Comparison of ENCODE assay signal across 8 mouse cellular contexts in the genomic region with DNA sequence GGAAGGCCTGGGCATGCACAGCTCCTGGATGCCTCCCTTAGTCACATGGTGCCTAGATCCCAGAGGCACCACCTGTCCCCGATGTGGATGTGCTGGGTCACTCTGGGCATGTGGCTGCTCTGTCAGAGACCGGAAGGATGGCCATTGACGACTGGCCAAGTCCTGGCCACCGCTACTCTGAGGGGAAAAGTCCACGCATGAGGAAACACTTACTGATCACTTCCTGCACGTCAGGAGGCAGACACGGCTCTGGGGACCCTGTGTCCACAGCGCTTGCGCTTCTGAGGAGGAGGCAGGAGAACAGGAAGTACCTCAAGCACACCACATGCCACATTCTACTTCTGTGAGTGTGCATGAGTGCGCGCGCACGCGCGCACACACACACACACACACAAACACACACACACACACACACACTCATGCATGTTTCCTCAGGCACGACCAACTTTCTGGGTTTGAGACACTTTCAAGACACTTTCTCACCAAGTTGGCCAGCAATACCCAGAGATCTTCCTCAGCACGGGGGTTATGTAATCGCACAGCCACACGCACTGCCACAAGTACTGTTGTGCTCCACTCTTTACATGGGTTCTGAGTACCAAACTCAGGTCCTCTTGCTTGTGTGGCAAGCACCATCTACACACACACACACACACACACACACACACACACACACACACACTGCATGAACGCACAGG.
DNase-seq lines count a peak whose midpoint lies in the region; ATAC-seq and TF ChIP-seq lines count a peak whose summit lies in the region.

No protein-coding gene starts in this region.

- no peak overlapping the region for H3K27ac ChIP-seq in ES-E14 (ENCODE audit: insufficient read depth, low read depth, low read length, poor library complexity, severe bottlenecking)
- H3K27ac ChIP-seq in limb, embryonic 14.5 days (replicated peaks; ENCODE audit: low read depth, low read length), result no peak overlapping the region
- no peak overlapping the region for H3K27ac ChIP-seq in forebrain, embryonic 14.5 days (ENCODE audit: low read depth, low read length)

- no peaks in the 10 kb centered on the region for H3K36me3 ChIP-seq in ES-E14 (ENCODE audit: control insufficient read depth, insufficient read depth, low read length, poor library complexity, severe bottlenecking)
- no peaks in the 10 kb centered on the region for H3K36me3 ChIP-seq in limb, embryonic 14.5 days (ENCODE audit: control insufficient read depth, insufficient read depth, low read length)
- no peaks in the 10 kb centered on the region for H3K36me3 ChIP-seq in forebrain, embryonic 14.5 days (ENCODE audit: control insufficient read depth, insufficient read depth, low read length)

- no peak overlapping the region for H3K4me2 ChIP-seq in limb, embryonic 14.5 days (replicated peaks; ENCODE audit: low read depth, low read length, severe bottlenecking)
- no peak overlapping the region for H3K4me2 ChIP-seq in forebrain, embryonic 14.5 days (ENCODE audit: low read length)

- H3K9ac ChIP-seq in ES-E14 (ENCODE audit: insufficient read depth, low read depth, low read length, poor library complexity, severe bottlenecking), result no peak overlapping the region
- 0 out of 2 replicates have a peak overlapping the region, but pooled peaks have one; percentile 7 for H3K9ac ChIP-seq in limb, embryonic 14.5 days (ENCODE audit: low read depth, low read length, severe bottlenecking)
- no peak overlapping the region for H3K9ac ChIP-seq in forebrain, embryonic 14.5 days (ENCODE audit: low read length)

- H3K4me1 ChIP-seq in ES-E14 (ENCODE audit: control insufficient read depth in 2 of 2, insufficient read depth in 2 of 2, low read length in 2 of 2, poor library complexity in 1 of 2), result peaks cover 5 to 24% of the 10 kb centered on the region in 2 experiments; a peak in 2 of 4 replicates
- H3K4me1 ChIP-seq in limb, embryonic 14.5 days (ENCODE audit: control insufficient read depth, insufficient read depth, low read length), result peaks cover 46% of the 10 kb centered on the region
- peaks cover 7% of the 10 kb centered on the region for H3K4me1 ChIP-seq in forebrain, embryonic 14.5 days (ENCODE audit: control insufficient read depth, insufficient read depth, low read length)

- peak overlapping the region; percentile 17 to 49; a peak in 2 of 4 replicates for H3K4me3 ChIP-seq in ES-E14 (ENCODE audit: insufficient read depth in 1 of 2, low read depth in 1 of 2, low read length in 2 of 2, poor library complexity in 1 of 2, severe bottlenecking in 1 of 2)
- no peak overlapping the region for H3K4me3 ChIP-seq in limb, embryonic 14.5 days (replicated peaks; ENCODE audit: low read length)
- H3K4me3 ChIP-seq in forebrain, embryonic 14.5 days (ENCODE audit: low read depth, low read length), result no peak overlapping the region

- H3K27me3 ChIP-seq in limb, embryonic 14.5 days (ENCODE audit: control insufficient read depth, insufficient read depth, low read length), result no peaks in the 10 kb centered on the region
- H3K27me3 ChIP-seq in forebrain, embryonic 14.5 days (replicated peaks; ENCODE audit: control insufficient read depth, insufficient read depth, low read length), result no peaks in the 10 kb centered on the region

- DNase-seq in B cell, adult 2 months, result peak; percentile 85
- DNase-seq in ES-E14 (ENCODE audit: low read depth, low spot score), result no peak
- DNase-seq in heart, adult 8-10 months (ENCODE audit: low spot score), result peak; percentile 76
- DNase-seq in limb, embryonic 14.5 days (ENCODE audit: low spot score), result no peak
- no peak for DNase-seq in layer of hippocampus, postnatal 36 days
- no peak for DNase-seq in forebrain, embryonic 14.5 days (ENCODE audit: low spot score)
- DNase-seq in neural tube, embryonic 10.5 days (ENCODE audit: extremely low spot score, low spot score), result no peak

- no peak for ATAC-seq in limb, embryonic 14.5 days (ENCODE audit: low FRiP score, low read depth)
- peak; percentile 40 for ATAC-seq in monocyte, adult 5-6 weeks (replicated peaks; ENCODE audit: insufficient number of reproducible peaks, low FRiP score, low TSS enrichment, poor library complexity, severe bottlenecking)
- ATAC-seq in forebrain, embryonic 14.5 days, result no peak

- in situ Hi-C loops in ES-E14 (cut with MboI; ENCODE audit: low sequenced_read_pairs in 2 of 2, unreplicated experiment in 2 of 2), result no loop called here

- H3K9me3 ChIP-seq in ES-E14 (ENCODE audit: control insufficient read depth, insufficient read depth, low read depth, low read length), result no peaks in the 10 kb centered on the region
- no peaks in the 10 kb centered on the region for H3K9me3 ChIP-seq in limb, embryonic 14.5 days (ENCODE audit: control insufficient read depth, low read length)
- H3K9me3 ChIP-seq in forebrain, embryonic 14.5 days (replicated peaks; ENCODE audit: control insufficient read depth, low read length), result no peaks in the 10 kb centered on the region

- WGBS in limb, embryonic 14.5 days, result 58% methylated on average over 20 of the region's 20 CpGs
- WGBS in forebrain, embryonic 14.5 days, result 80% methylated on average over 20 of the region's 20 CpGs

- no peak for TF ChIP-seq POLR2A in limb, embryonic 14.5 days (IDR thresholded peaks at IDR 0.05; ENCODE audit: borderline replicate concordance, extremely low read depth, insufficient read depth, insufficient read length)

TF ChIP-seq in ES-E14, 5 proteins besides CTCF, POLR2A, EP300 and RAD21:
- TF ChIP-seq CHD2 (IDR thresholded peaks at IDR 0.05; ENCODE audit: low read depth, low read length), result no peak
- TF ChIP-seq ZNF384 (IDR thresholded peaks at IDR 0.05; ENCODE audit: low read depth, low read length), result no peak

Comparison
In these comparisons a context has a peak if more than half of its experiments do, and no peak if none do; other contexts are left out.
1. DNase-seq: peak in B cell, adult 2 months (2 of 2) and heart, adult 8-10 months (single experiment); none in ES-E14 (single experiment), limb, embryonic 14.5 days (single experiment), layer of hippocampus, postnatal 36 days (0 of 2), forebrain, embryonic 14.5 days (single experiment) and neural tube, embryonic 10.5 days (single experiment).
2. H3K4me3 ChIP-seq: peak in ES-E14 (2 of 2); none in limb, embryonic 14.5 days (single experiment) and forebrain, embryonic 14.5 days (single experiment).